Mouse (Mus musculus) spleen, postnatal 14 days (tissue): ENCODE measurements around the gene Nudt19.
"Not testable (repeated sequence)": the region's sequence is repeated elsewhere in the genome, so short reads cannot be mapped to it uniquely, and the experiment has no call there.

Source experiments
- DNase-seq, 2 experiments: peaks; one replicate each; pipeline ENCODE4 v3.0.0; 2021 to 2022; ENCODE audit warnings: low spot score in 2 of 2

Gene Nudt19

GRCm38 (mm10) chr7:35565965-35566364 lies 9.9 kb upstream of the Nudt19 start:
- not testable (repeated sequence) for DNase-seq

DNA sequence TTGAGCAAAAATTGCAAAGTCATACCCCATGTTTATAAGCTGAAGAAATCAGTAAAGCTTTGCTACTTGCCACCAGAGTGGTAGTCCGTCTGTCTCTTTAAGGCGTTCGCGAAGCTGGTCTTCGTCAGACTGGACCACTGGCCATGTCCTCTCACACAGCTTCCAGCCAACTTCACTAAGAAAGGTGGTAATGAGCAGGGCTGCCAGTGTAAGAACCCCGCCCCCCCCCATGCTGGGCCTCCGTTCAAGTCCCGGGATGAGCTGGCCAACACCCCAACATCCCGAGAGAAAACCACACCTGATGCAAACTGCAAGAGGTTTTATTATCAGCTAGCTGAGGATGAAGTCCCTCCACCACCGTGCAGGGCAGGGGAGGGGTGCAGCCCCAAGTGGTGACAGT lies 8.8 kb upstream of the Nudt19 start:
- DNase-seq: not testable (repeated sequence)

DNA sequence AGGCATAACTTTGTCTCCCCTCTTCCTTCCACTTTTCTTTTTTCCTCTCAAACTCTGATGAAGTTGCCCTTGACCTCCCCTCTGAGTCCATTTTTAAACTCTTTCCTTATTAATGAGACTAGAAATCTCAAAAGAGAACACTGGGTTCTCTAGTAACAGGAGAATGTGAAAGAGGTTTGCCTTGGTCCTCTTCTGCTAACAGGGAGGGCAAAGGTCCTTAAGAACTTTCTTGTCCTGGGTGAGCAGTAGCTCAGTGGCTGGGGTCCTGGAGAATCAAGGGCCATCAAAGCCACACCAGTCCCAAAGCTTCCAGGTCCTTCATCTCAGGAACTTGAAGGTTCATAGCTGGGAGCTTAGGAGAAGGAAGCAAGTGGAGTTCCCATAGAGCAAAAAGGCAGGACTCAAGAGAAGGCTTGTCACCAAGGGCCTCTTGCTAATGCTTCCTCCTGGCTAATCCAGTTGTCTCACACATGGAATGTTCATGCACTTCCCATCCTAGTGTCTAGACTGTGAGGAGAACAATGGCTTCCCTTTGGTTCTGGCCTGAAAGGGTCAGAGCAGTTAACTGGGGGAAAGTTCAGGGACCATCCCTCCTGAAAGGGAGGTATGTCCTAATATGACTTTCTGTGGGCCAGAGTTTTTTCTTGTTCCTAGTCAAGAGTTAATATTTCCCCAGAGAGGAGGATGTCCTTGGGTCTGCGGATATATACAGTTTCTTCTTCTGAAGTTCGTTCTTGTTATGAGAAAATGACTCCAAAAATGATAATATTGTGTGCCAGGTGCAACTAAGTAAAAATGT lies 8.2 kb upstream of the Nudt19 start:
- no peak for DNase-seq

DNA sequence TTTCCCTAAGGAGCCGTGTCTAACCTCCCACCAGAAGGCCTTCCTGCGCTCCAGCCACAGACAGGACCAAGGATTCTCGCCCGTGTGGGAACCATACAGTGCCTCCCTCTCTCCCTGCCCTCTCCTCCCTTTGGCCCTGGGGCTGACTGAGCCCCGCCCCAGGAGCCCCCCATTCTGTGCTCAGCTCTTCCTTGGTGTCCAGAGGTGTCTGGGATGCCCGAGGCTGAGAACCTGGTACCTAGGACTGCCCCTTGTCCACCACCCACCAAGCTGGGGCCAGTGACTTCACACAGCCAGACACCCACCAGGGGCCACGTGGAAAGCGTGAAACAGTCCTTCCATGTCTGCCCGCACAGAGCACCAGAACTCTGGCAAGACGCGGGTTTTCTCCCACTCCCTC lies 7.0 kb upstream of the Nudt19 start:
- DNase-seq: no peak

DNA sequence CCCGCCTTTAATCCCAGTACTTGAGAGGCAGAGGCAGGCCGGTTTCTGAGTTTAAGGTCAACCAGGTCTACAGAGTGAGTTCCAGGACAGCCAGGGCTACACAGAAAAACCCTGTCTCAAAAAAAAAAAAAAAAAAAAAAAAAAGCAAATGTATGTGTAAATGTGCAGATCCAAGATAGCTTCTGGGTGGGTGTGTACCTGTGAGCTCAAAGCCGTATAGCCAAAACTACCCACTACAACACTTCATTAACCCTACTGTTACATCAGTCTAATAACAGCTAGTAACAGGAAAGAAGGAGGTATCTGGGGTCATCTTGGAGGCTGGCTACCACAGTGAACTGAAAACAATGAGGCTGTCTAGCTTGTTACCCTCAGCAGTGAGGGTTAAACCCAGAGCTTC lies 3.7 kb upstream of the Nudt19 start:
- no peak for DNase-seq

DNA sequence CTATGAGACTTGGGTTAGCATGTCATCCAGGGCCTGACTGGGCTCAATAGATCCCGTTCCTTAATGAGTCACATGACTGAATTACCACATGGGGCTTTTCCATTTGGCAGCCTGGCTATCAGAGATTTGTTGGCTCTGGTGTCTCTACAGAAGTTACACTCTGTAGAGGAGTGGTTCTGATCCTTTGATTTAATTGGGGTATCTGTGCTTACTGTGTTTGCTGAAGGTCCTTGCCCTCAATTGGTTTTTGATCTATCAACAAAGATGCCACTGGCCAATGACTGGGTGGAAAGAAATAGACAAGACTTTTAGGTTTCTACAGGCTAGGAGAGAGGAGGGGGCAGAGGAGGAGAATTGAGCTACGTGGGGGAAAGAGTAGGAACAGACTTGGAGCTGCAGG lies 2.6 kb upstream of the Nudt19 start:
- no peak for DNase-seq

DNA sequence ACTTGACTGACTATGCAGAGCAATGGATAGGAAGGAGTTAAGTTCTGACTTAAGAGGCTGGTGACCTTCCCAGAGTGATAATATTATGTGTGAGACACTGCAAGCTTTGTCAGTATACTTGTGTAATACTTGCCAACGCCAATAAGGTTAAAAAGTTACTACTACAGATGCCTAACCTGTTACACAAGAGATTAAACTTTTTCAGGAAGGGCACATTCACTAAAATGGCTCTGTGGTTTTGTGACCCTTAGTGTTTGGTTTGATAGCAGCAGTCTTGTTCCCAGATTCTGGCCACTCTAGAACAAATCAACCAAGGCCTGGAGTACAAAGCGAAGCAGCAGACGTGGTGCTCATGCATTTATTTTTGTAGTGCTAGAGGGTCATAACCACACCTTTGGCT lies 1.5 kb upstream of the Nudt19 start:
- DNase-seq: no peak

- no peak for DNase-seq
Observed at GRCm38 (mm10) chr7:35556905-35557304, 801 bp upstream of the Nudt19 start.

DNA sequence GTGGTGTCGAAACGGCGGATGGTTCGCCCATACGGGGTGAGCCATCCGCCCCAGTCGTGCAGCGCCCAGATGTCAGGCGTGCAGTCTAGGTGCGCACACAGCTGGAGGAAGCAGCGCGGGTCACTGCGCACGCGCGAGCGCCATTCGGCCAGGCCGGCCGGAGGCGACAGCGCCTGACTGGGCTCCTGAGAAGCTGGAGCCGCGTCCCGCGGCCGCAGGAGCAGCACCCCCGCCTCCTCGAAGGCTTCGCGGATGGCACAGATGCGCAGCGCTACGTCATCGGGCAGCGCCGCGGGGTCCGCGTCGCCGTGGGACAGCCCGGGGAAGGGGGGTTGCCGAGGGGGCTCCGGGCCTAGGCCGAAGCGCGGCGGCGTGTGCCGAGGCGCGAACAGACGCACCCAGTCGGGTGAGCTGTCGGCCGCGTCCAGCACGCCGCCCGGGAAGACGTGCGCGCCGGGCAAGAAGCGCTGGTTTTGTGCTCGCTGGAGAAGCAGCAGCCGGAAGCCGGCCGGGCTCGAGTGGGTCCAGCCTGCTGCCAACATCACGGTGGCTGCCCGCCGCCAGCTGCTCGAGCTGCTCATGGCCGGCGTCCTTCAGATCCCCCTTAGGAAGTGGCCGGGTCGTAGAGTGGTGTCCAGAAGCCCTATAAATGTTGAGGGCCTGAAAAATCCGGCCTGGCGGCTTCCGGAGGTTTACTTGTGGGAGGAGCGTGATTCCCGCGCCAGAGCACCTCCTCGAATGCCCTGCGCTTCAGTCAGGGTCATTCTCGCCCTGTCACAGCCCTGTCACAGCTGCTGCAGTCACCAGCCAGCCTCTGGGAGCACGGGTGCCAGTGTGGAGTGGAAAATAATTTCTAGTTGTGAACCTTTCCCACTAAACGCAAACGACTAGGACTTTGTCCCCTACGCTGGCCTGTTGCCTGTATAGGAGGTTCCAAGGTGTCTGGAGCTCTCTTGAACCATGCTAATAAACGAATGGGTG lies 590 bp downstream of the Nudt19 start:
- DNase-seq: peak; percentile 71 to 80

DNA sequence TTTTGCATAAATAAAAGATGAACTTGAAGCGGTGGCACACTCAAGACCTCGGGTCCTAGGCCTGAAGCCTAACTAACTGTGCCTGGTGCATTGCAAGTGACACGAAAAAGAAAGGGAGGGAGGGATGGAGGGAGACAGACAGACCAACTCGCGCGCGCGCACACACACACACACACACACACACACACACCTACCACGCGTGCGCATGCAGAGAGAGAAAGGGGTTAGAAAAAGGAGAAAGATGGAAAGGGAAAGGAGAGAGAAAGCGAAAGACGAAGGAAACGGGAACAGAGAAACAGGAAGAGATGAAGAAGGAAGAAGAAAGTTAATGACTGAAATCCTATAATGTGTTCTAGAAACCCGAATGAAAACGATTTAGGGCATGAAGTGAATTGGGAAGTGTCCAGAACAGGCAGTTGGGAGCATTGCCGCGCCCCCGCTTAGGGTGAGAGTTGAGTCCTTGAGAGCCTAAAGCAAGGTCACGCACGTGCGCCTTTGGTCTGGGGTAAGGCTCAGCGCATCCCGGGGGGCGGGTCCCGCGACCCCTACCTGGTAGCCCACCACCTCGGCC lies 1.4 kb downstream of the Nudt19 start:
- DNase-seq: no peak

- peak; percentile 23 to 45 for DNase-seq
Observed at GRCm38 (mm10) chr7:35553751-35554604, 2.1 kb downstream of the Nudt19 start.

DNA sequence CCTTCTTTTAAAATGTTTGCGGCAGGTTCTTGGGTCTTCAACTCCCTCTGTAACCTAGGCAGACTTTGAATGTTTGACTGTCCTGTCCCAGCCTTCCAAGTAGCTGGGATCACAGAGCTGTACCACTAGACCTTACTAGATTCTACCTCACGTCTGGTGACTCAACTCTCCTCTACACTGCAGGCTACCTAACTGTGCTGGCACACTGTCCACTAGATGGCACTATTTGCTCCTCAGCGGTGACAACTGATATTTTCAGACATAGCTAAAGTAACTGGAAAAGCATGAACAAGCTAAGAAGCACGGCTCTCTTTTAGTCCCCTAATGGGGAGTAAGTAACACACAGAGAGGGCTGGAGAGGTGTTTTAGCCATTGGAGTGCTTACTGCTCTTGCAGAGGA lies 10.2 kb downstream of the Nudt19 start:
- DNase-seq: peak in 1 of 2 experiments; percentile 57

- no peak for DNase-seq
Observed at GRCm38 (mm10) chr7:35537562-35537961, 18.5 kb downstream of the Nudt19 start, which contains the start of gene Tdrd12. Tdrd12 (minus strand) TSS chr7:35537745.

DNA sequence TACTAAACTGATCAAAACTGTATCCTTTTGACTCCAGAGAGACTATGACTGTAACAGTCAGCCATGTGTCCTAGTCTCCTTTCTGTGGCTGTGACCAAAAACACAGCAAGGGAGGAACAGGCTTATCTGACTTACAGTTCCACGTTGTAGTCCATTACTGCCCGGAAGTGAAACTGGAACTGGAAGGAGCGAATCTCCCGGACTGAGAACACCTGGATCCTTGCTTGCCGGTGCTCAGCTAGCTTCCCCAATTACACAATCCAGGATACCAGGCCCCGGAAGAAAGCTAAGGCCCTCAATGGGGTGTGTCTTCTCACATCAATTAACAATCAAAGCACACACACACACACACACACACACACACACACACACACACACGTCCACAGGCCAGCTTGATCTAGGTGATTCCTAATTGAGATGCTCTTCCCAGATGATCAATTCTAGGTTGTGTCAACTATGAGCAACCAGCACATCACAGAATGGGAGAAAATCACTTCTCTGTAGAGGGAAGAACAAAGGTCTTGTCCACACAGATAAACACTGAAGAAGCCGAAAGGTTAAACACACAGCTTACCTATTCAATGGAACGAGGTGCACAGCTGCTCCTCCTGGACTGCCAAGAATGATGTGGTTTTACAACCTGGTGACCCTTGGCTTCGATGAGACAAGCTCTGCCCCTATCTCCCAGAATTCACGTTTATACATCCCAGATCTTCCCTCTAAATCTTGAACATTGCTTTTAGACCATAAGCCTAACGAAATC lies 20.2 kb downstream of the Nudt19 start:
- DNase-seq: no peak

GRCm38 (mm10) chr7:35530544-35530943 lies 25.6 kb downstream of the Nudt19 start:
- not testable (repeated sequence) for DNase-seq

DNA sequence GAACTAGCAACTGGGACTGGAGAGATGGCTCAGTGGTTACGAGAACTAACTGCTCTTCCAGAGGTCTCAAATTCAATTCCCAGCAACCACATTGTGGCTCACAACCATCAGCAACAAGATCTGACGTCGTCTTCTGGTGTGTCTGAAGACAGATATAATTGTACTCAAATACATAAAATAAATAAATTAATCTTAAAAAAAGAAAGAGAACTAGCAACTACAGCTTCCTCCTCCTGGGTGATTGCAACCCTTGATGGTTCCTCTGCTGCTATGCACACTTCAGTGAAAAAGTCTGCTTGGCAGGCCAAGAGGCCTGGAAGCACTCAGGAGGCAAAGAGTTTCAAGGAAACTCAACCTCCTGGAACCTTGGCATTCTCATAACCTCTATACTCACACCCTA lies 26.1 kb downstream of the Nudt19 start:
- DNase-seq: no peak

DNA sequence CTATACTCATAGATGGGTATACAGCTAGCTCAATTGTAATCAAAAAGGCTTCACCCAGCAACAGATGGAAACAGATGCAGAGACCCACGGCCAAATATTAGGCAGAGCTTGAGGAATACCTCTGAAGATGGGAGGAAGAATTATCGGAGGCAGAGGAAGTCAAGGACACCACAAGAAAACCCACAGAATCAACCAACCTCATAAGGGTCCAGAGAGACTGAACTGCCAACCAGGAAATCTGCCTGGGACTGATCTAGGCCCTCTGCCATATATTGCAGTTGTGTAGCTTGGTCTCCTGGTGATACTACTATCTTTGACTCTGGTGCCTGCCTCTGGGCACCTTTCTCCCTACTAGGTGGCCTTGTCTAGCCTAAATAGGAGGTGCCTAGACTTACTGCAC lies 29.3 kb downstream of the Nudt19 start:
- DNase-seq: no peak

GRCm38 (mm10) chr7:35501995-35502394 lies 54.1 kb downstream of the Nudt19 start:
- DNase-seq: no peak

GRCm38 (mm10) chr7:35497516-35497915 lies 58.6 kb downstream of the Nudt19 start:
- DNase-seq: no peak
